Mouse (Mus musculus) embryonic facial prominence, embryonic 12.5 days (tissue): ENCODE measurements around the gene Fbp1. TPM values are rescaled to one million over a fixed set of nuclear protein-coding genes. Genes with fewer than 3 reads are reported as not detected.
"Not testable (repeated sequence)": the region's sequence is repeated elsewhere in the genome, so short reads cannot be mapped to it uniquely, and the experiment has no call there.

Experiments
- ATAC-seq: fragments of 200-750 bp; cut with Nextera tagmentation; 2 replicates; pipeline ENCODE4 v1.8.0; 2017; ENCODE audit not compliant: insufficient number of reproducible peaks, insufficient read depth, low FRiP score, low TSS enrichment
- H3K27ac ChIP-seq: fragments of 300-500 bp; sonication (generic); 2 replicates; pipeline ENCODE4 v1.5.1; 2016; ENCODE audit warnings: mild to moderate bottlenecking
- H3K27me3 ChIP-seq: fragments of 300-500 bp; sonication (generic); 2 replicates; pipeline ENCODE4 v1.6.1; 2016; ENCODE audit warnings: mild to moderate bottlenecking, moderate library complexity
- H3K36me3 ChIP-seq: fragments of 300-500 bp; sonication (generic); 2 replicates; pipeline ENCODE4 v1.6.1; 2016; ENCODE audit warnings: mild to moderate bottlenecking
- H3K4me1 ChIP-seq: fragments of 300-500 bp; sonication (generic); 2 replicates; pipeline ENCODE4 v1.6.1; 2016
- H3K4me2 ChIP-seq: fragments of 300-500 bp; sonication (generic); replicated peaks from 2 replicates; pipeline ENCODE4 v1.6.1; 2016; ENCODE audit warnings: mild to moderate bottlenecking, moderate library complexity
- H3K4me3 ChIP-seq: fragments of 300-500 bp; sonication (generic); 2 replicates; pipeline ENCODE4 v1.5.1; 2016; ENCODE audit warnings: mild to moderate bottlenecking
- H3K9ac ChIP-seq: fragments of 300-500 bp; sonication (generic); 2 replicates; pipeline ENCODE4 v1.6.1; 2016; ENCODE audit warnings: mild to moderate bottlenecking, moderate library complexity
- H3K9me3 ChIP-seq: fragments of 300-500 bp; sonication (generic); 2 replicates; pipeline ENCODE4 v1.6.1; 2016; ENCODE audit warnings: mild to moderate bottlenecking, moderate library complexity
- WGBS: fragments of 180-500 bp; shearing (Covaris S2); methylation state at CpG from one replicate; pipeline ENCODE4 v1.1.7; 2016; 5-methylcytosine and 5-hydroxymethylcytosine counted together
- polyA plus RNA-seq: library from polyadenylated mRNA; unstranded; fragments of >200 nt; fragmentation: Nextera tagmentation; extraction: Ambion mirVana; gene quantifications from 2 replicates; pipeline ENCODE4 v1.2.1, GENCODE M21; 2016

Fbp1 gene
- polyA plus RNA-seq, 1 experiment from 2014 or later = 0.19 TPM

- no peak overlapping the region for H3K27ac ChIP-seq
- peaks cover 9% of the 10 kb centered on the region; the same call in 1 of the 2 replicates for H3K4me1 ChIP-seq
- 84% methylated on average over 3 of the region's 3 CpGs for WGBS
- no peaks in the 10 kb centered on the region for H3K9me3 ChIP-seq
- H3K9ac ChIP-seq = no peak overlapping the region
- no peak overlapping the region for H3K4me2 ChIP-seq
- no peak for ATAC-seq
- H3K4me3 ChIP-seq = no peak overlapping the region
- H3K27me3 ChIP-seq = no peaks in the 10 kb centered on the region
- H3K36me3 ChIP-seq = no peaks in the 10 kb centered on the region
Measured at GRCm38 (mm10) chr13:62862875-62863274, 25.2 kb downstream of the Fbp1 start.

GRCm38 (mm10) chr13:62860068-62860467, 28.0 kb downstream of the Fbp1 start:
- ATAC-seq = no peak
- no peaks in the 10 kb centered on the region for H3K36me3 ChIP-seq
- no peak overlapping the region for H3K27ac ChIP-seq
- WGBS = 84% methylated on average over 4 of the region's 4 CpGs
- peaks cover 4% of the 10 kb centered on the region; the same call in 1 of the 2 replicates for H3K4me1 ChIP-seq
- no peaks in the 10 kb centered on the region for H3K27me3 ChIP-seq
- H3K4me3 ChIP-seq = no peak overlapping the region
- no peaks in the 10 kb centered on the region for H3K9me3 ChIP-seq
- no peak overlapping the region for H3K4me2 ChIP-seq
- no peak overlapping the region for H3K9ac ChIP-seq

GRCm38 (mm10) chr13:62859251-62859650, 28.8 kb downstream of the Fbp1 start:
- 82% methylated on average over 10 of the region's 10 CpGs for WGBS
- H3K4me1 ChIP-seq, H3K4me3 ChIP-seq, H3K9me3 ChIP-seq, H3K4me2 ChIP-seq, H3K9ac ChIP-seq, H3K27ac ChIP-seq, H3K27me3 ChIP-seq, H3K36me3 ChIP-seq, ATAC-seq: not testable (repeated sequence)

- Histone ChIP-seq H3K9ac (no peak within 1 kb of the TSS), H3K9me3 (no peaks in the 10 kb centered on the region), H3K4me2 (no peak within 1 kb of the TSS), H3K27me3 (no peaks in the 10 kb centered on the region), H3K27ac (no peak within 1 kb of the TSS), H3K36me3 (no peaks in the 10 kb centered on the region), H3K4me1 (peaks cover 3% of the 10 kb centered on the region; the same call in 1 of the 2 replicates), H3K4me3 (no peak within 1 kb of the TSS)
- ATAC-seq = no peak
- WGBS = 66% methylated on average over 21 of the region's 21 CpGs
Measured at GRCm38 (mm10) chr13:62857941-62858915, 29.9 kb downstream of the Fbp1 start, which contains the start of gene Fbp2. TSS of gene Fbp2 (minus strand) at chr13:62858422.

GRCm38 (mm10) chr13:62856850-62857249, 31.2 kb downstream of the Fbp1 start:
- Histone ChIP-seq H3K9ac (no peak overlapping the region), H3K36me3 (no peaks in the 10 kb centered on the region), H3K9me3 (no peaks in the 10 kb centered on the region), H3K27me3 (no peaks in the 10 kb centered on the region), H3K4me3 (no peak overlapping the region), H3K4me2 (no peak overlapping the region), H3K27ac (no peak overlapping the region), H3K4me1 (peaks cover 3% of the 10 kb centered on the region; the same call in 1 of the 2 replicates)
- no peak for ATAC-seq
- 89% methylated on average over 14 of the region's 14 CpGs for WGBS

GRCm38 (mm10) chr13:62856305-62856675, 31.8 kb downstream of the Fbp1 start:
- Histone ChIP-seq H3K27me3 (no peaks in the 10 kb centered on the region), H3K27ac (no peak overlapping the region), H3K4me3 (peak overlapping the region; percentile 22; the same call in 1 of the 2 replicates), H3K9ac (no peak overlapping the region), H3K36me3 (no peaks in the 10 kb centered on the region), H3K9me3 (no peaks in the 10 kb centered on the region), H3K4me2 (peak overlapping the region; percentile 40), H3K4me1 (peaks cover 3% of the 10 kb centered on the region; the same call in 1 of the 2 replicates)
- ATAC-seq = peak; percentile 80
- 10% methylated on average over 5 of the region's 5 CpGs for WGBS

- Histone ChIP-seq H3K4me1 (peaks cover 3% of the 10 kb centered on the region; the same call in 1 of the 2 replicates), H3K9ac (no peak overlapping the region), H3K4me3 (peak overlapping the region; percentile 22; the same call in 1 of the 2 replicates), H3K27me3 (no peaks in the 10 kb centered on the region), H3K9me3 (no peaks in the 10 kb centered on the region), H3K27ac (no peak overlapping the region), H3K4me2 (peak overlapping the region; percentile 40), H3K36me3 (no peaks in the 10 kb centered on the region)
- no peak for ATAC-seq
- WGBS = 38% methylated on average over 25 of the region's 25 CpGs
Measured at GRCm38 (mm10) chr13:62855396-62856304, 32.4 kb downstream of the Fbp1 start.

- WGBS = 10% methylated on average over 15 of the region's 15 CpGs
- Histone ChIP-seq H3K4me1 (peaks cover 3% of the 10 kb centered on the region; the same call in 1 of the 2 replicates), H3K9me3 (no peaks in the 10 kb centered on the region), H3K27me3 (no peaks in the 10 kb centered on the region), H3K36me3 (no peaks in the 10 kb centered on the region), H3K9ac (no peak overlapping the region), H3K27ac (no peak overlapping the region), H3K4me2 (no peak overlapping the region; the same call in 1 of the 2 replicates), H3K4me3 (no peak overlapping the region)
- no peak for ATAC-seq
Measured at GRCm38 (mm10) chr13:62854666-62855065, 33.4 kb downstream of the Fbp1 start.

GRCm38 (mm10) chr13:62833341-62833740, 54.7 kb downstream of the Fbp1 start:
- WGBS = 33% methylated on average over 4 of the region's 4 CpGs
- Histone ChIP-seq H3K9me3 (no peaks in the 10 kb centered on the region), H3K36me3 (no peaks in the 10 kb centered on the region), H3K9ac (no peak overlapping the region), H3K27me3 (no peaks in the 10 kb centered on the region), H3K4me1 (no peaks in the 10 kb centered on the region), H3K4me2 (no peak overlapping the region), H3K27ac (no peak overlapping the region), H3K4me3 (no peak overlapping the region)
- no peak for ATAC-seq

- no peaks in the 10 kb centered on the region for H3K27me3 ChIP-seq
- H3K9ac ChIP-seq = no peak overlapping the region
- no peak overlapping the region for H3K27ac ChIP-seq
- H3K9me3 ChIP-seq = no peaks in the 10 kb centered on the region
- H3K4me3 ChIP-seq = no peak overlapping the region
- no peaks in the 10 kb centered on the region for H3K36me3 ChIP-seq
- WGBS = 68% methylated on average over 2 of the region's 2 CpGs
- H3K4me2 ChIP-seq = no peak overlapping the region
- no peaks in the 10 kb centered on the region for H3K4me1 ChIP-seq
- no peak for ATAC-seq
Measured at GRCm38 (mm10) chr13:62832239-62832638, 55.8 kb downstream of the Fbp1 start.

- not testable (repeated sequence) for H3K4me3 ChIP-seq, H3K4me2 ChIP-seq, H3K9ac ChIP-seq, H3K27ac ChIP-seq, ATAC-seq, H3K27me3 ChIP-seq, H3K9me3 ChIP-seq, H3K36me3 ChIP-seq, H3K4me1 ChIP-seq
- WGBS = 90% methylated on average over 3 of the region's 3 CpGs
Measured at GRCm38 (mm10) chr13:62815705-62816104, 72.4 kb downstream of the Fbp1 start.
